Mouse (Mus musculus) olfactory bulb, adult 2 months (tissue): Measurements from ENCODE around the gene Pltp.

Source experiments
- CTCF ChIP-seq: fragments of 200-500 bp; IDR thresholded peaks from 2 replicates; pipeline ENCODE4 v1.5.1; 2012; ENCODE audit warnings: low read depth, mild to moderate bottlenecking, low read length, moderate library complexity; ENCODE audit not compliant: insufficient read depth
- POLR2A ChIP-seq: fragments of 200-500 bp; IDR thresholded peaks from 2 replicates; pipeline ENCODE4 v1.6.1; 2012; ENCODE audit warnings: mild to moderate bottlenecking, low read depth, low read length, moderate library complexity; ENCODE audit not compliant: insufficient read depth

GRCm38 (mm10) chr2:164859155-164859554 is 1.6 kb upstream of the Pltp start:
- TF ChIP-seq CTCF (no peak), POLR2A (no peak)
